Mouse (Mus musculus): ENCODE results near the gene Smim23. TPM values are rescaled to one million over a fixed set of nuclear protein-coding genes. Genes with fewer than 3 reads are reported as not detected.

The Smim23 gene
- polyA plus RNA-seq (2014; fragmentation: Illumina TruSeq; extraction: RNeasy Lipid Tissue Mini Kit (QIAGEN cat#74804); ENCODE audit: insufficient read depth, low read depth, low replicate concordance): not detected

DNA sequence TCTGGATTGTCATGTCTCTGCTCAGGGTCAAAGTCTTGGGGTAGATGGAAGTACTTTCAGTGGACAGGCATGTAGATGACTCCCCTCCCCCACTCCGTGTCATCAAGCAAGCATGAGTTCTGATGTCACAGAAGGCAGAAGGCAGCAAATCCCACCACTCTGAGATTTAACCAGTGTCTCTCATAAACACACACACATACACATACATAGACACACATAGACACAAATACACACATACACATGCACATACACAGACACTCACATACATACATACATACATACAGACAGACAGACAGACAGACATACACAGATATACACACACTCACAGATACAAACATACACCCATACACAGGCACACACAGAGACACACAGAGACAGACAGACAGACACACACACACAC lies at the start of gene Smim23:
Smim23 (minus strand) TSS at position 101 of the 400 bp plus-strand sequence.

Other genes starting within 250 kb of the Smim23 start
- gene Fbxw11, start 181.9 kb downstream of the Smim23 start, polyA plus RNA-seq (2014; fragmentation: Illumina TruSeq; extraction: RNeasy Lipid Tissue Mini Kit (QIAGEN cat#74804); ENCODE audit: insufficient read depth, low read depth, low replicate concordance): 27.6 TPM

All from lung, adult 10 weeks (tissue).